Mouse (Mus musculus): ENCODE data around the gene Bbs5. TPM values are rescaled to one million over a fixed set of nuclear protein-coding genes. Genes with fewer than 3 reads are reported as not detected.
"Not testable (repeated sequence)": the region's sequence is repeated elsewhere in the genome, so short reads cannot be mapped to it uniquely, and the experiment has no call there.

Bbs5 gene
- polyA plus RNA-seq, 1 experiment from 2014 or later, result 10.3 TPM

GRCm38 (mm10) chr2:69635064-69635701 lies 11.8 kb upstream of the Bbs5 start:
- no peak for TF ChIP-seq EP300 (optimal IDR thresholded peaks at IDR 0.05)
- TF ChIP-seq CTCF (IDR thresholded peaks at IDR 0.05; ENCODE audit: low read depth), result peak; percentile 89
- no peak; the same call in 1 of the 2 replicates for ATAC-seq (ENCODE audit: low FRiP score, low TSS enrichment)
- peak overlapping the region; percentile 38 for H3K4me3 ChIP-seq (ENCODE audit: low read depth, low read length)
- peak overlapping the region; percentile 46 for H3K4me2 ChIP-seq (replicated peaks; ENCODE audit: low read depth)
- DNase-seq (ENCODE audit: low spot score), result peak; percentile 58
- H3K9me3 ChIP-seq (ENCODE audit: control insufficient read depth, low read length), result no peaks in the 10 kb centered on the region
- peak overlapping the region; percentile 43; the same call in 1 of the 2 replicates for H3K9ac ChIP-seq (ENCODE audit: low read length)
- no peak overlapping the region for H3K27ac ChIP-seq (replicated peaks)
- no peaks in the 10 kb centered on the region for H3K4me1 ChIP-seq (replicated peaks; ENCODE audit: control insufficient read depth, insufficient read depth)
- H3K27me3 ChIP-seq (ENCODE audit: control insufficient read depth, insufficient read depth, low read length), result no peaks in the 10 kb centered on the region
- H3K36me3 ChIP-seq (ENCODE audit: control insufficient read depth, insufficient read depth, low read length), result no peaks in the 10 kb centered on the region
- 7% methylated on average over 11 of the region's 11 CpGs for WGBS

DNA sequence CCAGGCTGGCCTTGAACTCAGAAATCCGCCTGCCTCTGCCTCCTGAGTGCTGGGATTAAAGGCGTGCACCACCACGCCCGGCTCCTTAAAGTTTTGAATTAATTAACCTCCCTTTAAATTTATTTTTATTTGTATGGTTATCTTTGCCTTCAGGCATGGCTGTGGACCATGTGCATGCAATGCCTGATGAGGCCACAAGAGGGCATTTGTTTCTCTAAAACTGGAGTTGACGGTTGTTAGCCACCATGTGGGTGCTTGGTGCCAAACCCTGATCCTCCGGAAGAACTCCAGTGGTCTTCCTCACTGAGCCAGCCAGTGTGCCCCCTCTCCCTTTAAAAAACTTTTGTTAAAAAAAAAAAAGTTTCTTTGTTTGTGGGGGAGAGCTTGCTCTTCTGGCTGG lies 11.2 kb upstream of the Bbs5 start:
- Histone ChIP-seq H3K4me1 (replicated peaks; ENCODE audit: control insufficient read depth, insufficient read depth) (no peaks in the 10 kb centered on the region), H3K4me2 (replicated peaks; ENCODE audit: low read depth) (no peak overlapping the region), H3K9ac (ENCODE audit: low read length) (no peak overlapping the region), H3K27me3 (ENCODE audit: control insufficient read depth, insufficient read depth, low read length) (no peaks in the 10 kb centered on the region), H3K4me3 (ENCODE audit: low read depth, low read length) (no peak overlapping the region), H3K27ac (replicated peaks) (no peak overlapping the region), H3K36me3 (ENCODE audit: control insufficient read depth, insufficient read depth, low read length) (no peaks in the 10 kb centered on the region), H3K9me3 (ENCODE audit: control insufficient read depth, low read length) (no peaks in the 10 kb centered on the region)
- TF ChIP-seq CTCF (IDR thresholded peaks at IDR 0.05; ENCODE audit: low read depth) (peak; percentile 66), EP300 (optimal IDR thresholded peaks at IDR 0.05) (no peak)
- ATAC-seq (ENCODE audit: low FRiP score, low TSS enrichment) (no peak), DNase-seq (ENCODE audit: low spot score) (peak; percentile 39)
- WGBS, result 76% methylated on average over 6 of the region's 6 CpGs

DNA sequence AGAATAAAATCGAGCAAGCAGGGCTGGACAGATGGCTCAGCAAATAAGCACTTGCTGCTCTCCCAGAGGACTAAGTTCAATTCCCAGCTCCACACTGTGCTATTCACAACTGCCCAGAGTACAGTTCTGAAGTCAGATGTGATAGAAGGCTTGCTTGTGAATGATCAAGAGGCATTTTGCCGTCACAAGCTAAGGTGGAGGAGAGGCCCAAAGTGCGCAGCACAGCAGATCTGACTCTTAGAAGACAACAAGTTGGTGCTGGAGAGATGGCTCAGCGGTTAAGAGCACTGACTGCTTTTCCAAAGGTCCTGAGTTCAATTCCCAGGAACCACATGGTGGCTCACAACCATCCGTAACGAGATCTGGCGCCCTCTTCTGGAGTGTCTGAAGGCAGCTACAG lies 9.0 kb upstream of the Bbs5 start:
- ATAC-seq (ENCODE audit: low FRiP score, low TSS enrichment); H3K27me3 ChIP-seq (ENCODE audit: control insufficient read depth, insufficient read depth, low read length); H3K27ac ChIP-seq (replicated peaks); DNase-seq (ENCODE audit: low spot score); H3K9me3 ChIP-seq (ENCODE audit: control insufficient read depth, low read length); H3K4me2 ChIP-seq (replicated peaks; ENCODE audit: low read depth); H3K9ac ChIP-seq (ENCODE audit: low read length); H3K4me1 ChIP-seq (replicated peaks; ENCODE audit: control insufficient read depth, insufficient read depth); H3K36me3 ChIP-seq (ENCODE audit: control insufficient read depth, insufficient read depth, low read length); H3K4me3 ChIP-seq (ENCODE audit: low read depth, low read length): not testable (repeated sequence)
- WGBS, result 79% methylated on average over 7 of the region's 7 CpGs

DNA sequence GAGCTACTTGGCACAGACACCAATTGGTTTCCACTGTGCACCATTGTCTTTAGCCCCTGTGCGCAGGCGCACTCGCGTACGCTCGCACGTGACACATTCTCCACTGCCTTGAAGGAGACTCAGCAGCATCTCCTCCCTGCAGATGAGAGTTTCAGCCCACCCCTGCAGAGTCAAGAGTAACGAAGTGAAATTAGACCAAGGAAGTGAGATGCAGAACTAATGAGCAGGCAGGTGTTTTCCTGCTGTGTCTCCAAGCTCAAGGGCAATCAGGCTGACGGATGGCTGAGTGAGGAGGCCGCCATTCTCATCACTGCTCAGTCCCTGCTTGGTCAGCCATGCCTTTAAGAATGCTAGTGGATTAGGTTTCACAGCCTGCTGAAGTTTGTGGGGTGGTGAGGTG lies 6.9 kb upstream of the Bbs5 start:
- no peaks in the 10 kb centered on the region for H3K27me3 ChIP-seq (ENCODE audit: control insufficient read depth, insufficient read depth, low read length)
- H3K4me3 ChIP-seq (ENCODE audit: low read depth, low read length), result no peak overlapping the region
- H3K27ac ChIP-seq (replicated peaks), result no peak overlapping the region
- TF ChIP-seq EP300 (optimal IDR thresholded peaks at IDR 0.05), result no peak
- TF ChIP-seq CTCF (IDR thresholded peaks at IDR 0.05; ENCODE audit: low read depth), result no peak
- no peak overlapping the region for H3K4me2 ChIP-seq (replicated peaks; ENCODE audit: low read depth)
- no peak overlapping the region for H3K9ac ChIP-seq (ENCODE audit: low read length)
- 68% methylated on average over 10 of the region's 10 CpGs for WGBS
- H3K9me3 ChIP-seq (ENCODE audit: control insufficient read depth, low read length), result no peaks in the 10 kb centered on the region
- ATAC-seq (ENCODE audit: low FRiP score, low TSS enrichment) (no peak), DNase-seq (ENCODE audit: low spot score) (no peak)
- H3K4me1 ChIP-seq (replicated peaks; ENCODE audit: control insufficient read depth, insufficient read depth), result no peaks in the 10 kb centered on the region
- no peaks in the 10 kb centered on the region for H3K36me3 ChIP-seq (ENCODE audit: control insufficient read depth, insufficient read depth, low read length)

- no peaks in the 10 kb centered on the region for H3K36me3 ChIP-seq (ENCODE audit: control insufficient read depth, insufficient read depth, low read length)
- WGBS, result 72% methylated on average over 11 of the region's 11 CpGs
Measured at GRCm38 (mm10) chr2:69644968-69645617, 1.9 kb upstream of the Bbs5 start.

DNA sequence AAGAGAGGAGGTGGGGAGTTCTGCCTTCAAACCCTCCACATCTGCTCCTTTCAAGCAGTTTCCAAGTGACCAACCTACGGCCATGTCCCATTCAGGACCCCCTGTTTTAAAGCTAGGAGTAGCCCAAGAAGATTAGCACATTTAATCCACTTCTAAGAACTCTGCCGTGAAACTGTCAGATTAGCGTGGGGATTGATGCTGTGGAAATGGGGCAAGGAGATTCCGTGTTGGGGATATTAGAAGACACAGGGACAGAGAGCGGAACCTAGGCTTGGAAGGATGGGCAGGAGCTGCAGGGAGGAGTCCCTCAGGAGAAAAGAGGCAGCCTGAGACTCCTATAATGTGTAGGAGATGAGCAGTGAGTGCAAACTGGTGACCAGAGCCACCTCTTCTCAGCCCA lies 2.7 kb downstream of the Bbs5 start:
- H3K4me3 ChIP-seq (ENCODE audit: low read depth, low read length), result no peak overlapping the region
- H3K36me3 ChIP-seq (ENCODE audit: control insufficient read depth, insufficient read depth, low read length), result no peaks in the 10 kb centered on the region
- no peaks in the 10 kb centered on the region for H3K27me3 ChIP-seq (ENCODE audit: control insufficient read depth, insufficient read depth, low read length)
- H3K27ac ChIP-seq (replicated peaks), result no peak overlapping the region
- no peaks in the 10 kb centered on the region for H3K4me1 ChIP-seq (replicated peaks; ENCODE audit: control insufficient read depth, insufficient read depth)
- TF ChIP-seq EP300 (optimal IDR thresholded peaks at IDR 0.05), result no peak
- TF ChIP-seq CTCF (IDR thresholded peaks at IDR 0.05; ENCODE audit: low read depth), result no peak
- H3K4me2 ChIP-seq (replicated peaks; ENCODE audit: low read depth), result no peak overlapping the region
- 85% methylated on average over 5 of the region's 5 CpGs for WGBS
- ATAC-seq (ENCODE audit: low FRiP score, low TSS enrichment), result no peak
- no peak for DNase-seq (ENCODE audit: low spot score)
- H3K9me3 ChIP-seq (ENCODE audit: control insufficient read depth, low read length), result no peaks in the 10 kb centered on the region
- H3K9ac ChIP-seq (ENCODE audit: low read length), result no peak overlapping the region

More at GRCm38 (mm10) chr2:69644968-69645617, 1.9 kb upstream of the Bbs5 start:
- Histone ChIP-seq H3K9me3 (ENCODE audit: control insufficient read depth, low read length) (no peaks in the 10 kb centered on the region), H3K4me3 (ENCODE audit: low read depth, low read length) (no peak overlapping the region), H3K9ac (ENCODE audit: low read length) (no peak overlapping the region), H3K4me2 (replicated peaks; ENCODE audit: low read depth) (no peak overlapping the region), H3K4me1 (replicated peaks; ENCODE audit: control insufficient read depth, insufficient read depth) (no peaks in the 10 kb centered on the region), H3K27ac (replicated peaks) (no peak overlapping the region), H3K27me3 (ENCODE audit: control insufficient read depth, insufficient read depth, low read length) (no peaks in the 10 kb centered on the region)
- DNase-seq (ENCODE audit: low spot score) (no peak), ATAC-seq (ENCODE audit: low FRiP score, low TSS enrichment) (no peak)
- TF ChIP-seq EP300 (optimal IDR thresholded peaks at IDR 0.05) (no peak), CTCF (IDR thresholded peaks at IDR 0.05; ENCODE audit: low read depth) (no peak)
